Mouse (Mus musculus) testis, adult 2 months (tissue): ENCODE measurements around the gene Tmem135. TPM values are rescaled to one million over a fixed set of nuclear protein-coding genes. Genes with fewer than 3 reads are reported as not detected.

Experiments
- H3K27ac ChIP-seq: fragments of 200-500 bp; 2 replicates; pipeline ENCODE4 v1.5.1; 2012; ENCODE audit warnings: low read depth, low read length; ENCODE audit not compliant: control insufficient read depth, insufficient read depth
- H3K27me3 ChIP-seq: fragments of 200-500 bp; 2 replicates; pipeline ENCODE4 v1.6.1; 2012; ENCODE audit warnings: mild to moderate bottlenecking, low read length, moderate library complexity; ENCODE audit not compliant: control insufficient read depth, insufficient read depth
- H3K36me3 ChIP-seq: fragments of 200-500 bp; 2 replicates; pipeline ENCODE4 v1.6.1; 2012; ENCODE audit warnings: mild to moderate bottlenecking, low read length; ENCODE audit not compliant: control insufficient read depth, insufficient read depth
- H3K4me1 ChIP-seq: fragments of 200-500 bp; 2 replicates; pipeline ENCODE4 v1.6.1; 2012; ENCODE audit warnings: low read length; ENCODE audit not compliant: control insufficient read depth, insufficient read depth
- H3K4me3 ChIP-seq: fragments of 200-500 bp; 2 replicates; pipeline ENCODE4 v1.5.1; 2012; ENCODE audit warnings: low read depth, mild to moderate bottlenecking, low read length, moderate library complexity, mixed read lengths; ENCODE audit not compliant: control insufficient read depth
- CTCF ChIP-seq: fragments of 200-500 bp; IDR thresholded peaks from 2 replicates; pipeline ENCODE4 v1.5.1; 2012; ENCODE audit warnings: low read depth, mild to moderate bottlenecking, inconsistent platforms, low read length, moderate library complexity; ENCODE audit not compliant: control insufficient read depth, insufficient read depth, insufficient replicate concordance
- POLR2A ChIP-seq: fragments of 200-500 bp; IDR thresholded peaks from 2 replicates; pipeline ENCODE4 v1.6.1; 2012; ENCODE audit warnings: low read depth, mild to moderate bottlenecking, inconsistent platforms, low read length, moderate library complexity; ENCODE audit not compliant: control insufficient read depth
- polyA plus RNA-seq: library from polyadenylated mRNA; depleted of rRNA; stranded (reverse); fragments of >200 nt; gene quantifications from 2 replicates; pipeline ENCODE4 v1.2.3, GENCODE M21; 2012

Tmem135 gene
- polyA plus RNA-seq, 1 experiment: 4.6 TPM

- Histone ChIP-seq H3K4me1 (no peaks in the 10 kb centered on the region), H3K27me3 (no peaks in the 10 kb centered on the region), H3K36me3 (no peaks in the 10 kb centered on the region), H3K4me3 (no peak overlapping the region), H3K27ac (no peak overlapping the region)
- TF ChIP-seq CTCF (no peak), POLR2A (no peak)
Observed at GRCm38 (mm10) chr7:89216628-89217027, 187.4 kb downstream of the Tmem135 start.

DNA sequence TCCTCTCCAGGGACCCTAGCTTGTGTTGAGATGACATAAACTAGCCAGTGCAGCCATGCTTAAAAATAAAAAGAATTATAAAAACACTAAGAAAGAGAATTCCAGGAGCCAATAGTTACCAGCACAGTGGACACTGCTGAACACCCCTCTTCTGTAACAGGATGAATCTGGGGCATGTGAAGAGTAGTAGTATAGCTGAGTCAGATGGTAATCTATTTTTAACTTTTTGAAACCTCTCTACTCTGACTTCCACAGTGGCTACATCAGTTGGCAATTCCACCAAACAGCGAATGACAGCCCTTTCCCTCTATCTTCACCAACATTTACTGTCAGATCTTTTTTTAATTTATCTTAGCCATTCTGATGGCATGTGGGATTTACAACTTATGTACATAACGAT lies 187.9 kb downstream of the Tmem135 start:
- TF ChIP-seq POLR2A (no peak), CTCF (no peak)
- Histone ChIP-seq H3K4me1 (no peaks in the 10 kb centered on the region), H3K27ac (no peak overlapping the region), H3K4me3 (no peak overlapping the region), H3K36me3 (no peaks in the 10 kb centered on the region), H3K27me3 (no peaks in the 10 kb centered on the region)

DNA sequence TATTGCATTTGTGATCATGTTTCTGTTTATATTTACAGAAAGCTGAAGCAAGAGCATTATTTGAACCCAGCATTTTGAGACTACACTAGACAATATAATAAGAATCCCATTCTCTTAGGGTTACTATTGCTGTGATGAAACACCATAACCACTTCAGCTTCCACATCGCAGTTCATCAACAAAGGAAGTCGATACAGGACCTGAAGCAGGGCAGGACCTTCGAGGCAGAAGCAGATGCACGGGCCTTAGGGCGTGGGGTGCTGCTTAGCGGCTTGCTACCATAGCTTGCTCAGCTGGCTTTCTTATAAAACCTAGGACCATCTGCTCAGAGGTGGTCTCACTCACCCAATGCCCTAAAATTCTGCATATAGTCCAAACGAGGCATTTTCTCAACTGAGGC lies 188.3 kb downstream of the Tmem135 start:
- no peak overlapping the region for H3K27ac ChIP-seq

DNA sequence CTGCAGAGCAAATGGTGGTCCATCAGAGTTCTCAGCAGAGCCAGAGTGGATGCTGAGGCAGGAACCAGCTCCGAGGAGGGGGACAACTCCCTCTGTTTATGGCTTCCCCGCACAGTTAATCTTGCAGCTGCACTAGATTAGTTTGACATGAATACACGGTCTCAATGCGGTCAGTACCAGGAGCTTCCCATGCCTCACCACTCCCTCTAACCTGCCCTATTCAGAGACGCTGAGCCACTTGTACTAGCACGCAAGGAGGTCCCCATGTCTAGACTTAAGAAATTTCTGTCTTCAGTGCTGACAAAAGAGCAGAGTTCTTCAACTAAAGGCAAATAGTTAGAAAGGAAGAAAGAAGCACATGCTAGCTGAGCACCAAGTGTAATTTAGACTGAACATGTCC lies 193.5 kb downstream of the Tmem135 start:
- no peak for TF ChIP-seq CTCF
- no peak for TF ChIP-seq POLR2A
- no peaks in the 10 kb centered on the region for H3K27me3 ChIP-seq
- no peak overlapping the region for H3K4me3 ChIP-seq
- H3K36me3 ChIP-seq: no peaks in the 10 kb centered on the region
- H3K27ac ChIP-seq: no peak overlapping the region
- no peaks in the 10 kb centered on the region for H3K4me1 ChIP-seq

More for the DNA sequence above, 188.3 kb downstream of the Tmem135 start:
- TF ChIP-seq POLR2A (no peak), CTCF (no peak)
- Histone ChIP-seq H3K27me3 (no peaks in the 10 kb centered on the region), H3K4me1 (no peaks in the 10 kb centered on the region), H3K4me3 (no peak overlapping the region), H3K36me3 (no peaks in the 10 kb centered on the region)

DNA sequence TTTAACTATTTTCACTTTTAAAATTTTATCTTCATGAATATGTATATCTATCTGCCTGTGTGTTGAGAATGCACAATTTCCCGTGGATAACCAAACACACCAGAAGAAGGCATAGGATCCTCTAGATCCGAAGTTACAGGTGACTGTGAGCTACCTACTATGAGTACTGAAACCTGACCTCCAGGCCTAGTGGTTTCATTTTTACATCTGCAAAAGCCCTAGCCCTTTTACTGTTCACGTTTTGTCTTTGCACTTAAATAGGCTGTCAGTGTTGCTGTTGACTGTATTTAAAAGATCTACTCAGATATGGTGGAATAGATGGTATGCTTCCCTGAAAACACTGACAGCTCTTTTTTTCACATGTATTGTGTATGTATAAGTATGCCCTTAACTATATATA lies 197.9 kb downstream of the Tmem135 start:
- H3K4me3 ChIP-seq: no peak overlapping the region
- TF ChIP-seq CTCF (no peak), POLR2A (no peak)
- no peaks in the 10 kb centered on the region for H3K4me1 ChIP-seq
- no peak overlapping the region for H3K27ac ChIP-seq
- H3K36me3 ChIP-seq: no peaks in the 10 kb centered on the region
- no peaks in the 10 kb centered on the region for H3K27me3 ChIP-seq

DNA sequence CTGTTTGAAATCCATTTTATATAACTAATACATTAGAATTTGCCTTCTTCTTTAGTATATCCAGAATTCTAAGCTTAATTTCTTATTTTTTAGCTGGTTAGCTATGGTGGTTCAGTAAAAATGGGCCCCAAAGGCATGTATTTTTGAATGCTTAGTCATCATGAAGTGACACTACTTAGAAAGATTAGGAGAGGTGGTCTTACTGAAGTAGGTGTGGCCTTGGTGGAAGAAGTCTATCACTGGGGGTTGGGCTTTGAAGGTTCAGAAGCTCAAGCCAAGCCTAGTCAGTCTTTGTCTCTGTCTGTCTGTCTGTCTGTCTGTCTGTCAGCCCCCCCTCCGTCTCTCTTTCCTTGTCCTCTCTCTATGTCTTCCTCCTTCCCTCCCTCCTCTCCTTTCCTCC lies 198.6 kb downstream of the Tmem135 start:
- Histone ChIP-seq H3K36me3 (no peaks in the 10 kb centered on the region), H3K27ac (no peak overlapping the region), H3K4me1 (no peaks in the 10 kb centered on the region), H3K27me3 (no peaks in the 10 kb centered on the region), H3K4me3 (no peak overlapping the region)
- no peak for TF ChIP-seq POLR2A
- TF ChIP-seq CTCF: no peak

- TF ChIP-seq CTCF: no peak
- no peak for TF ChIP-seq POLR2A
- H3K36me3 ChIP-seq: no peaks in the 10 kb centered on the region
Observed at GRCm38 (mm10) chr7:89203144-89203543, 200.9 kb downstream of the Tmem135 start.

DNA sequence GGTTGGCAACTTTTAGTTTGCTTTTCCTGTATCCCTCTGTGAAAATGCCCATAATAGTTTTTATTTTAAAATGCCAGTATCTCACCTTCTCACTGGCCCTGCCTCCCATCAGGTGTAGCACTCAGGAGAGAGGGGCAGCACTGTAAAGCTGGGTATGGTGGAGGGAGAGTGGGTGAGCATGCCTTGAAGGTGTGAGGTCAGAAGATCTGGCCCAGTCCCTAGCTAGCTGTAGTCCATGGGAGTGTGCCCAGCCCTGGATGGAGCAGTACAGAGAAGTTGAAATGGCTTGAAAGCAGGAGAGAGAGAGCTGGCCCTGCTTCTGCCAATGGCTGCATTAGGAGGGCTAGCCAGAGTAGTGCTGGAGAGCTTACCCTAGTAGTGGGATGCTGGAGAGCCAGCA lies 202.1 kb downstream of the Tmem135 start:
- no peaks in the 10 kb centered on the region for H3K4me1 ChIP-seq
- H3K36me3 ChIP-seq: no peaks in the 10 kb centered on the region
- no peak overlapping the region for H3K27ac ChIP-seq
- no peak overlapping the region for H3K4me3 ChIP-seq
- TF ChIP-seq CTCF (no peak), POLR2A (no peak)
- H3K27me3 ChIP-seq: no peaks in the 10 kb centered on the region

More at GRCm38 (mm10) chr7:89203144-89203543, 200.9 kb downstream of the Tmem135 start:
- no peaks in the 10 kb centered on the region for H3K27me3 ChIP-seq
- H3K4me3 ChIP-seq: no peak overlapping the region
- no peak overlapping the region for H3K27ac ChIP-seq
- no peaks in the 10 kb centered on the region for H3K4me1 ChIP-seq

GRCm38 (mm10) chr7:89198499-89198898 lies 205.5 kb downstream of the Tmem135 start:
- H3K27me3 ChIP-seq: no peaks in the 10 kb centered on the region
- H3K4me3 ChIP-seq: no peak overlapping the region
- no peaks in the 10 kb centered on the region for H3K36me3 ChIP-seq
- TF ChIP-seq POLR2A (no peak), CTCF (no peak)
- H3K4me1 ChIP-seq: no peaks in the 10 kb centered on the region
- no peak overlapping the region for H3K27ac ChIP-seq
